17 mouse cellular contexts compared by ENCODE assay signal in genomic region chr5:91875875-91876681, GRCm38 (mm10).
DNase-seq lines count a peak whose midpoint lies in the region; ATAC-seq lines count a peak whose summit lies in the region.
"Had no signal": no experiment of that assay in that cellular context is flagged by ENCODE, and none has a peak within 500 bp of the region (broad histone marks: within the 10 kb centered on the region; RNA-seq: fewer than 3 reads in every experiment).

No protein-coding gene starts in this region.

- H3K4me1 ChIP-seq in forebrain, embryonic 14.5 days (ENCODE audit: control insufficient read depth, insufficient read depth, low read length) = no peaks in the 10 kb centered on the region
- no peaks in the 10 kb centered on the region for H3K4me1 ChIP-seq in forebrain, embryonic 11.5 days (replicated peaks; ENCODE audit: control insufficient read depth, insufficient read depth, low read length)
- H3K4me1 ChIP-seq in hindbrain, embryonic 11.5 days (replicated peaks; ENCODE audit: control insufficient read depth, insufficient read depth, low read length) = no peaks in the 10 kb centered on the region
- H3K4me1 ChIP-seq in neural tube, embryonic 14.5 days (ENCODE audit: control insufficient read depth, insufficient read depth, low read length) = 0 out of 2 replicates have a peak, but pooled peaks cover 3% of the 10 kb centered on the region

- H3K27me3 ChIP-seq in forebrain, embryonic 14.5 days (replicated peaks; ENCODE audit: control insufficient read depth, insufficient read depth, low read length) = no peaks in the 10 kb centered on the region
- H3K27me3 ChIP-seq in forebrain, embryonic 11.5 days (ENCODE audit: control insufficient read depth, insufficient read depth, low read length) = no peaks in the 10 kb centered on the region
- H3K27me3 ChIP-seq in hindbrain, embryonic 11.5 days (ENCODE audit: control insufficient read depth, insufficient read depth, low read length) = no peaks in the 10 kb centered on the region
- no peaks in the 10 kb centered on the region for H3K27me3 ChIP-seq in neural tube, embryonic 14.5 days (ENCODE audit: control insufficient read depth, insufficient read depth, low read length)
- H3K27me3 ChIP-seq: forebrain, embryonic 13.5 days had no signal

- no peak overlapping the region for H3K9ac ChIP-seq in forebrain, embryonic 14.5 days (ENCODE audit: low read length)
- H3K9ac ChIP-seq in forebrain, embryonic 11.5 days (ENCODE audit: low read length) = no peak overlapping the region
- H3K9ac ChIP-seq in hindbrain, embryonic 11.5 days (ENCODE audit: low read depth, low read length) = no peak overlapping the region
- no peak overlapping the region for H3K9ac ChIP-seq in neural tube, embryonic 14.5 days (replicated peaks; ENCODE audit: low read depth, low read length)
- H3K9ac ChIP-seq: forebrain, embryonic 13.5 days had no signal

- no peak overlapping the region for H3K4me2 ChIP-seq in forebrain, embryonic 14.5 days (ENCODE audit: low read length)
- no peak overlapping the region for H3K4me2 ChIP-seq in forebrain, embryonic 11.5 days (ENCODE audit: low read depth, low read length, severe bottlenecking)
- H3K4me2 ChIP-seq in hindbrain, embryonic 11.5 days (replicated peaks; ENCODE audit: low read depth, low read length) = no peak overlapping the region
- H3K4me2 ChIP-seq in neural tube, embryonic 14.5 days (ENCODE audit: low read depth, low read length) = no peak overlapping the region
- H3K4me2 ChIP-seq: forebrain, embryonic 13.5 days had no signal

- ATAC-seq in forebrain, embryonic 14.5 days = no peak
- no peak for ATAC-seq in forebrain, embryonic 11.5 days (replicated peaks; ENCODE audit: low FRiP score)
- ATAC-seq in hindbrain, embryonic 11.5 days (ENCODE audit: low FRiP score) = peak; percentile 81
- ATAC-seq in megakaryocyte-erythroid progenitor cell, adult 5-6 weeks (replicated peaks; ENCODE audit: low FRiP score, low TSS enrichment, poor library complexity, severe bottlenecking) = 0 out of 2 replicates have a peak, but pooled peaks have one; percentile 59
- ATAC-seq in neural tube, embryonic 14.5 days (ENCODE audit: low read depth) = peak; percentile 87
- ATAC-seq: activated CD4-positive, CD25-positive, alpha-beta regulatory T cell, adult 4 months; forebrain, embryonic 13.5 days; lung, postnatal 0 days had no signal

- no peaks in the 10 kb centered on the region for H3K9me3 ChIP-seq in forebrain, embryonic 14.5 days (replicated peaks; ENCODE audit: control insufficient read depth, low read length)
- no peaks in the 10 kb centered on the region for H3K9me3 ChIP-seq in forebrain, embryonic 11.5 days (ENCODE audit: control insufficient read depth, low read length)
- no peaks in the 10 kb centered on the region for H3K9me3 ChIP-seq in hindbrain, embryonic 11.5 days (ENCODE audit: control insufficient read depth, low read length)
- no peaks in the 10 kb centered on the region for H3K9me3 ChIP-seq in neural tube, embryonic 14.5 days (ENCODE audit: control insufficient read depth, low read length)
- H3K9me3 ChIP-seq: forebrain, embryonic 13.5 days had no signal

- H3K27ac ChIP-seq in forebrain, embryonic 14.5 days (ENCODE audit: low read depth, low read length) = no peak overlapping the region
- H3K27ac ChIP-seq in forebrain, embryonic 11.5 days (ENCODE audit: low read depth, low read length) = no peak overlapping the region
- no peak overlapping the region for H3K27ac ChIP-seq in hindbrain, embryonic 11.5 days (ENCODE audit: low read depth, low read length)
- no peak overlapping the region for H3K27ac ChIP-seq in neural tube, embryonic 14.5 days (ENCODE audit: low read depth, low read length)
- H3K27ac ChIP-seq: forebrain, embryonic 13.5 days; layer of hippocampus, adult 2 months had no signal

- intact Hi-C loops in gastrocnemius, postnatal 36 days (cut with DNase I) = no loop called here

- peak; percentile 33 for DNase-seq in forebrain, embryonic 14.5 days (ENCODE audit: low spot score)
- no peak for DNase-seq in forebrain, embryonic 11.5 days (ENCODE audit: low spot score)
- DNase-seq in hindbrain, embryonic 11.5 days (ENCODE audit: low spot score) = peak; percentile 37
- no peak for DNase-seq in gastrocnemius, postnatal 36 days
- no peak for DNase-seq in frontal cortex, adult 2 months (ENCODE audit: extremely low spot score in 1 of 2, low spot score in 1 of 2)
- no peak for DNase-seq in kidney, postnatal 14 days
- DNase-seq: B cell, adult 2 months; cerebellum, postnatal 36 days; gastrocnemius, postnatal 14 days; kidney, adult 11 months; thymus, postnatal 25 days had no signal

- 70% methylated on average over 10 of the region's 10 CpGs for WGBS in forebrain, embryonic 14.5 days
- WGBS in forebrain, embryonic 11.5 days = 77% methylated on average over 10 of the region's 10 CpGs
- WGBS in hindbrain, embryonic 11.5 days = 70% methylated on average over 10 of the region's 10 CpGs
- WGBS in neural tube, embryonic 14.5 days = 46% methylated on average over 10 of the region's 10 CpGs

- no peak overlapping the region for H3K4me3 ChIP-seq in forebrain, embryonic 14.5 days (ENCODE audit: low read depth, low read length)
- H3K4me3 ChIP-seq in forebrain, embryonic 11.5 days (ENCODE audit: low read depth, low read length) = no peak overlapping the region
- no peak overlapping the region for H3K4me3 ChIP-seq in hindbrain, embryonic 11.5 days (ENCODE audit: low read depth, low read length)
- H3K4me3 ChIP-seq in neural tube, embryonic 14.5 days (ENCODE audit: low read depth, low read length) = no peak overlapping the region
- H3K4me3 ChIP-seq: forebrain, embryonic 13.5 days; layer of hippocampus, adult 2 months had no signal

- no peaks in the 10 kb centered on the region for H3K36me3 ChIP-seq in forebrain, embryonic 14.5 days (ENCODE audit: control insufficient read depth, insufficient read depth, low read length)
- H3K36me3 ChIP-seq in forebrain, embryonic 11.5 days (ENCODE audit: control insufficient read depth, insufficient read depth, low read length) = no peaks in the 10 kb centered on the region
- no peaks in the 10 kb centered on the region for H3K36me3 ChIP-seq in hindbrain, embryonic 11.5 days (ENCODE audit: control insufficient read depth, insufficient read depth, low read length)
- no peaks in the 10 kb centered on the region for H3K36me3 ChIP-seq in neural tube, embryonic 14.5 days (ENCODE audit: control insufficient read depth, insufficient read depth, low read length)

Comparison
In these comparisons a context has a peak if more than half of its experiments do, and no peak if none do; other contexts are left out.
1. DNase-seq: peak in forebrain, embryonic 14.5 days (single experiment) and hindbrain, embryonic 11.5 days (single experiment); none in forebrain, embryonic 11.5 days (single experiment), gastrocnemius, postnatal 36 days (0 of 2), frontal cortex, adult 2 months (0 of 2) and kidney, postnatal 14 days (single experiment).
2. ATAC-seq: peak in hindbrain, embryonic 11.5 days (single experiment), megakaryocyte-erythroid progenitor cell, adult 5-6 weeks (single experiment) and neural tube, embryonic 14.5 days (single experiment); none in forebrain, embryonic 14.5 days (single experiment) and forebrain, embryonic 11.5 days (single experiment).